Mouse (Mus musculus): ENCODE data around the gene Tmem178b. TPM values are rescaled to one million over a fixed set of nuclear protein-coding genes. Genes with fewer than 3 reads are reported as not detected.

Gene Tmem178b
- polyA plus RNA-seq, 1 experiment = 0.34 TPM

DNA sequence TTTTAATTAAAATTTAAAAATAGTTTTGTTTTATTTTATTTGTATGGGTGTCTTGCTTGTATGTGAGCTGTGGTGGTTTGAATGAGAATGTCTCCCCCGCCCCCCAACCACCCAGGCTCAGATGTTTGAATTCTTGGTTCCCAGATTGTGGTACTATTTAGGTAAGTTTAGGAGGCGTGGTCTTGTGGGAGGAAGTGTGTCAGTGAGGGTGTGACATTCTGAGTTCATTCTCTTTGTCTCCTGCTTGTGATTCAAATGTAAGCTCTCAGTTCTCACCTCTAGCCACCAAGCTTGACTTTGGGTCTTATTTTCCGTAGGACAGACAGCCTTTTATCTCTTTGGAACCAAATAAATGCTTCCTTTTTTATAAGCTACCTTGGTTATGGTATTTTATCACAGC, 17.7 kb downstream of the Tmem178b start:
- Histone ChIP-seq H3K27ac (ENCODE audit: insufficient read depth, low read length) (no peak overlapping the region), H3K36me3 (ENCODE audit: control insufficient read depth, insufficient read depth, low read length, poor library complexity, severe bottlenecking) (no peaks in the 10 kb centered on the region), H3K4me3 (ENCODE audit: low read depth, low read length) (no peak overlapping the region), H3K9ac (ENCODE audit: low read depth, poor library complexity, severe bottlenecking) (no peak overlapping the region), H3K4me1 (ENCODE audit: control insufficient read depth, insufficient read depth, low read length) (peaks cover 3% of the 10 kb centered on the region), H3K27me3 (ENCODE audit: control insufficient read depth, insufficient read depth, low read length, poor library complexity, severe bottlenecking) (no peaks in the 10 kb centered on the region), H3K9me3 (replicated peaks; ENCODE audit: control insufficient read depth, insufficient read depth, low read length, poor library complexity, severe bottlenecking) (no peaks in the 10 kb centered on the region)
- TF ChIP-seq POLR2A (IDR thresholded peaks at IDR 0.05; ENCODE audit: insufficient read depth, low read length) (no peak), CTCF (IDR thresholded peaks at IDR 0.05; ENCODE audit: low read depth, low read length) (no peak), EP300 (IDR thresholded peaks at IDR 0.05; ENCODE audit: insufficient read depth, low read depth, low read length) (no peak)

GRCm38 (mm10) chr6:39896500-39896899, 23.4 kb downstream of the Tmem178b start:
- no peak overlapping the region for H3K4me3 ChIP-seq (ENCODE audit: low read depth, low read length)
- no peaks in the 10 kb centered on the region for H3K36me3 ChIP-seq (ENCODE audit: control insufficient read depth, insufficient read depth, low read length, poor library complexity, severe bottlenecking)
- H3K27me3 ChIP-seq (ENCODE audit: control insufficient read depth, insufficient read depth, low read length, poor library complexity, severe bottlenecking) = no peaks in the 10 kb centered on the region
- H3K9ac ChIP-seq (ENCODE audit: low read depth, poor library complexity, severe bottlenecking) = no peak overlapping the region
- TF ChIP-seq CTCF (IDR thresholded peaks at IDR 0.05; ENCODE audit: low read depth, low read length) (no peak), EP300 (IDR thresholded peaks at IDR 0.05; ENCODE audit: insufficient read depth, low read depth, low read length) (no peak), POLR2A (IDR thresholded peaks at IDR 0.05; ENCODE audit: insufficient read depth, low read length) (no peak)
- peaks cover 3% of the 10 kb centered on the region for H3K4me1 ChIP-seq (ENCODE audit: control insufficient read depth, insufficient read depth, low read length)
- H3K27ac ChIP-seq (ENCODE audit: insufficient read depth, low read length) = no peak overlapping the region
- H3K9me3 ChIP-seq (replicated peaks; ENCODE audit: control insufficient read depth, insufficient read depth, low read length, poor library complexity, severe bottlenecking) = no peaks in the 10 kb centered on the region

DNA sequence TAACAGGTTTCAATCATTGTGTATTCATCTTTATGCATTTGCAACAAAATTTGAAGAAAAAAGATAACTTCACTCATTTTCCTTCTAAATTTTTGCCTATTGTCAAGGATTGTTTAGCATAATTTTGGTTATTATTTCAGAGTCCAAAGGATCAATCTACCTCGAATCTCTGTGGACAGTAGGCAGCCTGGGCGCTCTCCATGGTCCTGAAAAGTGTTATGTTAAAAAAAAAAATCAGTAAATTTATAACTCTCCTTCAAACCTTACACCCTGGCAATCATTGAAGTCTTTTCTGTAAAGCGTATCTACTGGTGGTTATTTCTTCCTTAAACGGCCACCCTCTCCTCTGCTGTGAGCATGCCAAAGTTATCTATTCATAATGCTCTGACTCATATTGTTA, 26.2 kb downstream of the Tmem178b start:
- Histone ChIP-seq H3K9me3 (replicated peaks; ENCODE audit: control insufficient read depth, insufficient read depth, low read length, poor library complexity, severe bottlenecking) (no peaks in the 10 kb centered on the region), H3K36me3 (ENCODE audit: control insufficient read depth, insufficient read depth, low read length, poor library complexity, severe bottlenecking) (no peaks in the 10 kb centered on the region), H3K9ac (ENCODE audit: low read depth, poor library complexity, severe bottlenecking) (no peak overlapping the region), H3K4me3 (ENCODE audit: low read depth, low read length) (no peak overlapping the region), H3K27ac (ENCODE audit: insufficient read depth, low read length) (no peak overlapping the region), H3K4me1 (ENCODE audit: control insufficient read depth, insufficient read depth, low read length) (no peaks in the 10 kb centered on the region), H3K27me3 (ENCODE audit: control insufficient read depth, insufficient read depth, low read length, poor library complexity, severe bottlenecking) (no peaks in the 10 kb centered on the region)
- TF ChIP-seq EP300 (IDR thresholded peaks at IDR 0.05; ENCODE audit: insufficient read depth, low read depth, low read length) (no peak), CTCF (IDR thresholded peaks at IDR 0.05; ENCODE audit: low read depth, low read length) (no peak), POLR2A (IDR thresholded peaks at IDR 0.05; ENCODE audit: insufficient read depth, low read length) (no peak)

GRCm38 (mm10) chr6:39903220-39903773, 30.2 kb downstream of the Tmem178b start:
- TF ChIP-seq POLR2A (IDR thresholded peaks at IDR 0.05; ENCODE audit: insufficient read depth, low read length) (no peak), CTCF (IDR thresholded peaks at IDR 0.05; ENCODE audit: low read depth, low read length) (no peak), EP300 (IDR thresholded peaks at IDR 0.05; ENCODE audit: insufficient read depth, low read depth, low read length) (no peak)
- no peak overlapping the region for H3K4me3 ChIP-seq (ENCODE audit: low read depth, low read length)
- no peaks in the 10 kb centered on the region for H3K27me3 ChIP-seq (ENCODE audit: control insufficient read depth, insufficient read depth, low read length, poor library complexity, severe bottlenecking)
- no peaks in the 10 kb centered on the region for H3K36me3 ChIP-seq (ENCODE audit: control insufficient read depth, insufficient read depth, low read length, poor library complexity, severe bottlenecking)
- no peak overlapping the region for H3K27ac ChIP-seq (ENCODE audit: insufficient read depth, low read length)
- no peaks in the 10 kb centered on the region for H3K4me1 ChIP-seq (ENCODE audit: control insufficient read depth, insufficient read depth, low read length)
- H3K9ac ChIP-seq (ENCODE audit: low read depth, poor library complexity, severe bottlenecking) = no peak overlapping the region
- no peaks in the 10 kb centered on the region for H3K9me3 ChIP-seq (replicated peaks; ENCODE audit: control insufficient read depth, insufficient read depth, low read length, poor library complexity, severe bottlenecking)

GRCm38 (mm10) chr6:39903845-39904244, 30.8 kb downstream of the Tmem178b start:
- Histone ChIP-seq H3K27me3 (ENCODE audit: control insufficient read depth, insufficient read depth, low read length, poor library complexity, severe bottlenecking) (no peaks in the 10 kb centered on the region), H3K36me3 (ENCODE audit: control insufficient read depth, insufficient read depth, low read length, poor library complexity, severe bottlenecking) (no peaks in the 10 kb centered on the region), H3K4me1 (ENCODE audit: control insufficient read depth, insufficient read depth, low read length) (no peaks in the 10 kb centered on the region), H3K9me3 (replicated peaks; ENCODE audit: control insufficient read depth, insufficient read depth, low read length, poor library complexity, severe bottlenecking) (no peaks in the 10 kb centered on the region), H3K4me3 (ENCODE audit: low read depth, low read length) (no peak overlapping the region), H3K9ac (ENCODE audit: low read depth, poor library complexity, severe bottlenecking) (no peak overlapping the region), H3K27ac (ENCODE audit: insufficient read depth, low read length) (no peak overlapping the region)
- no peak for TF ChIP-seq CTCF (IDR thresholded peaks at IDR 0.05; ENCODE audit: low read depth, low read length)
- no peak for TF ChIP-seq POLR2A (IDR thresholded peaks at IDR 0.05; ENCODE audit: insufficient read depth, low read length)
- no peak for TF ChIP-seq EP300 (IDR thresholded peaks at IDR 0.05; ENCODE audit: insufficient read depth, low read depth, low read length)

DNA sequence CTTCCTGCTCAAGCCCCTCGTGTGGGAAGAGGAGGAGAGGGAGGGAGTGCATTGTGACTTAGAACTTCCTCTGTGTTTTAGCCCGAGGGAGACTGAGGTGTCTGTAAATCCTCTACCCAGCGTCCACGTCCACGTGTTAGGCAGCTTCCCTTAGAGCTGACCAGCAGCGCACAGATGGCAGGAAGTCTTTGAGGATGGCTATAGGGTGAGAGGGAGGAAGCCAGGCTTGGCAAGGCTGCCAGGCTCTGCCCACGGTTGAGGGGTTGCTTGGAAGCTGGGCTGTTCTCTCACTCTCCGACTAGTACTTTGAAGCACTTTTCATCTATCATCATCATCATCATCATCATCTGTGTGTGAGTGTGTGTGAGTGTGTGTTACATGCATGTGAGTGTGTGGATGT, 41.9 kb downstream of the Tmem178b start:
- no peak for TF ChIP-seq EP300 (IDR thresholded peaks at IDR 0.05; ENCODE audit: insufficient read depth, low read depth, low read length)
- no peak for TF ChIP-seq CTCF (IDR thresholded peaks at IDR 0.05; ENCODE audit: low read depth, low read length)
- no peak for TF ChIP-seq POLR2A (IDR thresholded peaks at IDR 0.05; ENCODE audit: insufficient read depth, low read length)
- Histone ChIP-seq H3K4me1 (ENCODE audit: control insufficient read depth, insufficient read depth, low read length) (no peaks in the 10 kb centered on the region), H3K9me3 (replicated peaks; ENCODE audit: control insufficient read depth, insufficient read depth, low read length, poor library complexity, severe bottlenecking) (no peaks in the 10 kb centered on the region; the same call in 1 of the 2 replicates), H3K27ac (ENCODE audit: insufficient read depth, low read length) (no peak overlapping the region), H3K9ac (ENCODE audit: low read depth, poor library complexity, severe bottlenecking) (no peak overlapping the region), H3K36me3 (ENCODE audit: control insufficient read depth, insufficient read depth, low read length, poor library complexity, severe bottlenecking) (no peaks in the 10 kb centered on the region), H3K27me3 (ENCODE audit: control insufficient read depth, insufficient read depth, low read length, poor library complexity, severe bottlenecking) (no peaks in the 10 kb centered on the region), H3K4me3 (ENCODE audit: low read depth, low read length) (no peak overlapping the region)

Data from ES-Bruce4 (cell line).